Mouse (Mus musculus): ENCODE measurements around the gene Sh3bp4. TPM values are rescaled to one million over a fixed set of nuclear protein-coding genes. Genes with fewer than 3 reads are reported as not detected.

Sh3bp4 gene
- polyA plus RNA-seq, 1 experiment: 1.4 TPM

- no peak overlapping the region for H3K4me3 ChIP-seq (replicated peaks; ENCODE audit: control insufficient read depth, low read depth, low read length)
- H3K27ac ChIP-seq (ENCODE audit: control insufficient read depth, insufficient read depth, low read depth, low read length, poor library complexity): no peak overlapping the region
- peak; percentile 76 for TF ChIP-seq CTCF (IDR thresholded peaks at IDR 0.05; ENCODE audit: control insufficient read depth, insufficient read depth, low read length)
- no peak for TF ChIP-seq POLR2A (IDR thresholded peaks at IDR 0.05; ENCODE audit: borderline replicate concordance, control insufficient read depth, low read depth, low read length)
- 35% methylated on average over 11 of the region's 11 CpGs for WGBS
- H3K4me1 ChIP-seq (ENCODE audit: control insufficient read depth, insufficient read depth, low read length): no peaks in the 10 kb centered on the region
Measured at GRCm38 (mm10) chr1:89192536-89193220, 122.5 kb downstream of the Sh3bp4 start.

- 78% methylated on average over 7 of the region's 7 CpGs for WGBS
- H3K4me3 ChIP-seq (replicated peaks; ENCODE audit: control insufficient read depth, low read depth, low read length): no peak overlapping the region
- H3K27ac ChIP-seq (ENCODE audit: control insufficient read depth, insufficient read depth, low read depth, low read length, poor library complexity): no peak overlapping the region
- no peaks in the 10 kb centered on the region for H3K4me1 ChIP-seq (ENCODE audit: control insufficient read depth, insufficient read depth, low read length)
- no peak for TF ChIP-seq CTCF (IDR thresholded peaks at IDR 0.05; ENCODE audit: control insufficient read depth, insufficient read depth, low read length)
- TF ChIP-seq POLR2A (IDR thresholded peaks at IDR 0.05; ENCODE audit: borderline replicate concordance, control insufficient read depth, low read depth, low read length): no peak
Measured at GRCm38 (mm10) chr1:89193576-89193975, 123.4 kb downstream of the Sh3bp4 start.

GRCm38 (mm10) chr1:89195827-89196712 lies 125.9 kb downstream of the Sh3bp4 start:
- no peaks in the 10 kb centered on the region for H3K4me1 ChIP-seq (ENCODE audit: control insufficient read depth, insufficient read depth, low read length)
- no peak overlapping the region for H3K4me3 ChIP-seq (replicated peaks; ENCODE audit: control insufficient read depth, low read depth, low read length)
- H3K27ac ChIP-seq (ENCODE audit: control insufficient read depth, insufficient read depth, low read depth, low read length, poor library complexity): no peak overlapping the region
- 49% methylated on average over 12 of the region's 12 CpGs for WGBS
- TF ChIP-seq POLR2A (IDR thresholded peaks at IDR 0.05; ENCODE audit: borderline replicate concordance, control insufficient read depth, low read depth, low read length) (no peak), CTCF (IDR thresholded peaks at IDR 0.05; ENCODE audit: control insufficient read depth, insufficient read depth, low read length) (peak; percentile 67)

Data from bone marrow, adult 2 months (tissue).